Mouse (Mus musculus): ENCODE data around the gene Rpl15.

DNA sequence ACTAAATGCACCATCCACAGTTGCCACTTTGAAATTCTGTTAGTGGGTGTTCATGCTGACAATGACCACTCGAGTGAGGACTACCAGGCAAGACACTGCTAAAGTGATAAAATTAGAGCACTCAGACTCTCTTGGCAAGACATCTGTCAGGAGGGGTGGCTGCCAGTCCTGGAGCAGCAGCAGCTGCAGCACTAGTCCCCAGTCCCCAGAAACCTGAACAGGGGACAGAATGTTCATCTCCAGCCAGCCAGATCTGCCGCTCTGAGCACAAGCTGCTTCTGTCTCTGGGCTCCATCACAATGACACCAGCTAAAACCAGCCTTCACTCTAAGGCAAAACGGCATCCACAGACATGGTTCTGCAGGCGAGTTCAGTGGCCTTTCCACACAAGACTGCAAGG is 32.1 kb upstream of the Rpl15 start:
- TF ChIP-seq CTCF (IDR thresholded peaks at IDR 0.05; ENCODE audit: insufficient read depth, low read depth, low read length) (no peak), POLR2A (IDR thresholded peaks at IDR 0.05; ENCODE audit: insufficient read depth, low read depth, low read length) (no peak)
